Mouse (Mus musculus) central nervous system, embryonic 14 days (tissue): ENCODE results near the gene Fuom. TPM values are rescaled to one million over a fixed set of nuclear protein-coding genes. Genes with fewer than 3 reads are reported as not detected.

Experiments used
- polyA plus RNA-seq: library from polyadenylated mRNA; depleted of rRNA; stranded (reverse); fragments of >200 nt; gene quantifications from 2 replicates; pipeline ENCODE4 v1.2.3, GENCODE M21; 2012; rRNA removed

Fuom gene
- 22.9 and 26.7 TPM in 2 replicates for polyA plus RNA-seq

DNA sequence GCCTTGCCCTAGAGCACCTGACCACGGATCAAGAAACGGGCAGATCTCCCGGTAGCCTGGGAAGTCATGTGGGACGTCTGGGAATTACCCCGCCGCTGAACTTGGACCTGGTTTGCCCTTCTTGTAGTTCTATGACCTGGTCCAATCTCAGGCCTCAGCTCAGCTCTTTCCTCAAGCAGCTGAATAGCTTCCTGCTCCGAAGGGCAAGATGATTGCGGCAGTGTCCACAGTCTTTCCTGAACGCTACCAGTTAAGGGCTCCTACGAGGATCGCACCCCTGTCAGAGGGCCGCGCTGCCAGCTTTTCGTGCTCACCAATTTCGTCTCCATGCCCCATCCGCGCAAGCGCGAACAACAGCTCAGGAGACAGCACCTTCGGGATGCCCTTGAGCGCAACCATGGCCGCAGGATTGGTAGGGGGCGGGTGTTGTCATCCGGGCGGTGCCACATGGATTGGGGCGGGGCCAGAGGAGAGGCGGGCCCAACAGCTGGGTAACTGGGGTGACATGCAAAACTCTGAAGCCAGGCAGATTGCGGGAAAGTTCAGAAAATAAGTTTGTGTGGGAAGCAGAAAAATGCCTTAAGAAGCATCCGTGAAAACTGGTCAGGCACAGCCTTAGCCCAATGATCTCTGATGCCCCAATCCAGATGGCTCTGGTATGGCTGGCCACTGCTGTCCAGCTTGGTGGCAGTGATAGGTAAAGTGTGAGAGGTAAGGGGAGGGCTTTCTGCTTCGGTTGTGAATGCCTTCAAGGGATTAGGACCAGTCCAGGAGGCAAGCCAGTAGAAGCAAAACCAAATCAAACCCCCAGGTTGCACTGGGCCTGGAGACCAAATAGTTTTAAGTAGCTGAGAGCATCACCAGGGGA lies at the start of gene Fuom:
TSS of gene Fuom (minus strand) at position 449 of the 868 bp plus-strand sequence.

DNA sequence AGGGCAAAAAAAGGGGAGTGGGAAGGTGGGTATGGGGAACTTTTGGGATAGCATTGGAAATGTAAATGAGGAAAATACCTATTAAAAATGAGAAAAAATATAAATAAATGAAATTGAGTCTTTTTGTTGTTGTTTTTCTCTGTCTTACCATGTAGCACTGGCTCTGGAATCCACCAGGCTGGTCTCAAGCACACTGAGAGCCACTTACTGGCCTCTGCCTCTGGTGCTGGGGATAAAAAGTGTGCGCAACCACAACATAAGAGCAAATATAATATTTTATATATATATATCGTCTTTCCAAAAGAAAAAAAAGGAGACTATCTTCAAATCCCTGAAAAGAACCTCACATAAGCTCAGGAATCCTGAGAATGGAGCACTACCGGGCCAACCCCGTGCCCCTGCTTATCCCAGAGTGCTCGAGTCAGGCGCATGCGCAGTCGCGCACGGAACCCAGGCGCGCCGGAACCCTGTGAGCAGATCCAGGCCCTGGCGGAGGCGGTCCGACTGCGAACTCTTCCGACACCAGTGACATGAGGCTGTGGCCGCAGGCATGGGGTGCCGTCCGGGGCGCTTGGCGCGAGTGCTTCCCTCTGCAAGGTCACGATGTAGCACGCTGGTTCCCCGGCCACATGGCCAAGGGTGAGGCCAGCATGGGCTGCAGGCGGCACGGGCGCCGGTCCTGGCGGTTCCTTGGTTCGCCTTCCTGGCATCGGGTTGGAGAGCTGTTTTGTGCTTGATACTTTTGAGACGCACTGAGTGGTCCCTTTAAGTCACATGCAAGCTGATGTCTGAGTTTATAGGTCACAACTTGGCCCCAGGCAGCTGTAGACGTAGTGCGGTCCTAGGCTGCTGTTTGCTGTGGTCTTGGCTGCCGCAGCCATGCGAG lies 35.1 kb upstream of the Fuom start, which contains the start of gene Mtg1:
TSS of gene Mtg1 (plus strand) at position 430 of the 886 bp plus-strand sequence.

DNA sequence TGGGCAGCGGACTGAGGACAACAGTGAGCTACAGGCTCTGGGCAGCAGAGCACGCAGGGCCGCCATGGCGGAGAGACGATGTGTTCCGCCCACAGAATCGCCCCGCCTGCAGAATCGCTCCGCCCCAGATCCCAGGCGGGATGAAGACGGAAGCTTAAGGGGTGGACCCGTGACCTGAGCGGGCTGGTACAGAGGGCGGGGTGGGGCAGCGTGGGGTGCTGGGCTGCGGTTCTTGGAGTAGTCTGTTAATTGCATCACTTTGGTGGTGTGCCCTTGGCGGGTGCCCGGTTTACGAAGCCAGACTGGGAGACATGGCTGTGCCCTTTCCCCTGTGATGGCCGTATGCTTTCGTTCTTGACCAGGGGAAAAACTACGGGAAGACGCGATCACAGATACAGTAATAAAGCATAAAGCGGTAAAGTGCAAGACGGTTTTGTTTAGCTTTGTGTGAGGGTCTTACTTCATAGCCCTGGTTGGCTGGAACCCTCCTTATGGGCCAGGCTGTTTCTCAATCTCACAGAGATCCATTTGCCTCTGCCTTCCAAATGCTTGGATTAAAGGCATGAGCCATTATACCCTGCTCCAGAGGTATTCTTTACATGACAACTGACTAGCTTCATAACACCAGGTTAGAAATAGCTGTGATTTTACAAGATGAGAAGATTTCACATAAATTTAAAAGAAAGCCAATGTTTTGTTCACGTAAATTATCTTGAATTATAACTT lies 14.3 kb upstream of the Fuom start, which contains the start of gene Echs1:
TSS of gene Echs1 (minus strand) at position 148 of the 726 bp plus-strand sequence.

DNA sequence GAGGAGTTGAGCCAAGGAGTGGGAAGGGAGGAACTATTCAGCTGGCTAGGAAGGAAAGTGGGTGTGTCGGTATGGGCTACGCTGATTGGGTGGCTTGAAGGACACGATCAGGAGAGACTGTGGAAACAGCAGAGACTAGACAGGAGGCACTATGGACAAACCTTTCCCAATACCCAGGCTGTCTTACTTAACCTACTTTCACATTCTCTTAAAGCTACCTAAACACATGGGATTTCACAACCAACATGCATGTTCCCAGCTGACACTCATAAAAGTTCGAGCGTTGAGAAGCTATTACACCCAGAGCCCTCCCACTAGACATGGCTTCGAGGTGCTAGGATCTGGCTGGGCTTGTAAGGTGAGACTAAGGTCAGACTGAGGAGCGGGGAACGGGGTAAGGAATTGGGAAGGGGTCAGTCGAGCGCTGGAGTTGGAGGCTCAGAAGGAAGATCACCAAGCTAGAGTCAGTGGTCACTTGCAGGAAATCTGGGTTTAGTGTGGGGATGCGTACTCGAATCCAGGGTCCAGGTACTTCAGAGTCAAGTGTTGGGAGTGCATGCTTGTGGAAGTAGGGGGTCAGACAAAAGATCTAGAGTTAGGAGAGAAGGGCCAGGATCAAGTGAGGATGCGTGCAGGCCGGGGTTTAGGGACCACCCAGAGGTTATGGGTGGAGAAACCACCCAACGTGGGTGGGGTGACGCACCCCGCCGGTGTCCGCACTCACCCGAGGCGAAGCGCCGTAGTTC lies 13.5 kb upstream of the Fuom start, which contains the start of gene Paox:
TSS of gene Paox (plus strand) at position 217 of the 746 bp plus-strand sequence.

DNA sequence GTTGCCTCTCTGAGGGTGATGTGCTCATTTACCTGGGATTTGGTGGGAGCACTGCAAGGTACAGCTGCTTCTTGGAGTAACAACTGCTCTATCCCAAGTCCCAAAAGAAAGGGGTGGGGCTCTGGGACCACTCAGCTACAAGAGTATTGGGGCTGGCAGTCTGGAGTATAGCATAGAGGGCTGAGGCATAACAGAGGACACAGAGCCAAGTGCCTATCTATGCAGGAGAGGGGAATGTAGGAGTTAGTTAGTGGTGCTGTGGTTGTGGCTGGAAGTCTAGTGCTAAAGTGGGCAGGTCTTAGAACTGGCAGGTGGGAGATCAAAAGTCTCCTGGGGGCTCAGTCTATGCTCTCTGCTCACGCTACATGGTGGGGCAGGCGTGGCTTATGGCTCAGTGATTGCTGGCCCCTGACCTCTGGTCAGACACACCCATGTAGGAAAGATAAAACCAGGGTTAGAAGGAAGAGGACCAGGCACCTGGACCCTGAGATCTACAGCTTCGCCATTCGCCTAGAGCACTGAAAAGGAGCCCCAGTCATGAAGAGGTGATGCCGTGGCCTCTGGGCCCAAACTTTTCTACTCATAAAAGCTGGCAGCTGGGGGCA lies 9.2 kb downstream of the Fuom start, which contains the start of gene Prap1:
TSS of gene Prap1 (plus strand) at position 472 of the 605 bp plus-strand sequence.

DNA sequence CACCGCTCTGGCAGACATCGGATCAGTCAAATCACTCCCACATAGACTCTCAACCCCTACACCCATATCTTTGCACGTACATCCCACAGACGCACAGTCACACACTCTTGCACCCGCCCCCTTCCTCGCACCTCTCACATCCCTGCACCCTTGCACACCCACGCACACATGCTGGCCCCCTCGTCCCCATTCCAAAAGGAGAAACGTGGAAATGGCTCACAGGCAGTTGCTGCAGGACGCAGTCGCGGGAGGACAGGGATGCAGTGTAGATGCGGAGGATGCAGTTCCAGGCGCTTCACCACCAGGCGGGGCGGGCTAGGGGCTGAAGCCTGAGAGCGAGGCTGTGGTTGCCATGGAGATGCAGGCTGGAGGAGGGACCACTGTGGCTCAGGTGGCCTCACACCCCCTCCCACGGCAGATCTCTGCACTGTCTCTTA lies 20.0 kb downstream of the Fuom start, which contains the start of gene Caly:
TSS of gene Caly (minus strand) at position 307 of the 437 bp plus-strand sequence.

DNA sequence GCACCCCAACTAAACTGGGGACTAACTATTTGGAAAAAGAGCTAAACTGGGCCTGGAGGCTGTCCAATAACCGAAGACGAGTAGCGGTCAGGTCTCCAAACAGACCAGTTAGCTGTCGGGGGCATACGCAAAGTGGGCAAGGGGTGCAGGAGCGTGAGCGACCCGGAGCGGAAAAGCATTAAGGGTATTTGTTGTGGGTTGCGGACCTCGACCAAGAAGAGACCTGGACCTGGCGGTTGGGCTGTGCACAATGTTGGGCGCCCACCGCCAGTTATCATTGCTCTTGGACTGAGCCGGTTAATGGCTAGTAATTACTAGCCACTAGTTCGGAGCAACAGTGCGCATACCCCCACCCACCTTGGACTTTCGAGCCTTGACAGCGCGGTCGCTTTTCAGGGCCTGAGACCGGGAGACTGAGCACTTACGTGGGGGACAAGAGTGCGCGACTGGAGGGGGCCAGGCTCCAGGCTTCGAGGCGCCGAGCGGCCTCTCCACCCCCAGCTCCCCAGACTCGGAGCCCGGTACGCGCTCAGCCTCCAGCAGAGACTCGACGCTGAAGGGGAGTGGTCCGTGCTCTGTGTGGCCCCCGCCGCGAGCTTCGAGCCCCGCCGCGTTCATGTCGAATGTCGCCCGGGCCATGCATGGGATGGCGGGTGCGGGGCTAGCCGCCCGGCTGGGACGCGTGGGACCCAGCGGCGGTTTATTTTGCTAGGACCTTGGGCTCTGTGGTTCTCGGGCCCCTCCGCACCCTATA lies 53.7 kb downstream of the Fuom start, which contains the start of gene Msx3:
TSS of gene Msx3 (minus strand) at position 729 of the 754 bp plus-strand sequence.

Other genes starting within 250 kb of the Fuom start
- 18.5 and 22.2 TPM in 2 replicates for gene Kndc1, start 207.7 kb downstream of the Fuom start, polyA plus RNA-seq
- gene Utf1, start 158.7 kb downstream of the Fuom start, polyA plus RNA-seq: 0.08 TPM in 1 of 2 replicates, not detected in the other
- 0.63 and 0.80 TPM in 2 replicates for gene 6430531B16Rik, start 123.7 kb downstream of the Fuom start, polyA plus RNA-seq
- 10.7 and 11.6 TPM in 2 replicates for gene Adam8, start 109.9 kb downstream of the Fuom start, polyA plus RNA-seq
- gene Zfp511, start 66.0 kb downstream of the Fuom start, polyA plus RNA-seq: 80.8 and 92.4 TPM in 2 replicates
- 68.6 and 73.6 TPM in 2 replicates for gene Tubgcp2, start 65.8 kb downstream of the Fuom start, polyA plus RNA-seq
- 1.9 and 3.0 TPM in 2 replicates for gene Msx3, start 53.4 kb downstream of the Fuom start, polyA plus RNA-seq
- gene Caly, start 19.9 kb downstream of the Fuom start, polyA plus RNA-seq: 107 and 113 TPM in 2 replicates
- gene Prap1, start 9.0 kb downstream of the Fuom start, polyA plus RNA-seq: 0.20 and 0.40 TPM in 2 replicates
- 5.2 and 6.3 TPM in 2 replicates for gene Paox, start 13.4 kb upstream of the Fuom start, polyA plus RNA-seq
- gene Echs1, start 14.0 kb upstream of the Fuom start, polyA plus RNA-seq: 86.8 and 98.6 TPM in 2 replicates
- gene Mtg1, start 35.1 kb upstream of the Fuom start, polyA plus RNA-seq: 40.2 and 41.2 TPM in 2 replicates
- 8.6 and 9.2 TPM in 2 replicates for gene Sprn, start 52.4 kb upstream of the Fuom start, polyA plus RNA-seq
- not detected in 2 replicates for gene Olfr522, start 62.3 kb upstream of the Fuom start, polyA plus RNA-seq
- not detected in 2 replicates for gene Olfr523, start 70.8 kb upstream of the Fuom start, polyA plus RNA-seq
- gene Olfr524, start 103.5 kb upstream of the Fuom start, polyA plus RNA-seq: not detected in 2 replicates
- 0.18 TPM in 1 of 2 replicates, not detected in the other for gene Cd163l1, start 115.8 kb upstream of the Fuom start, polyA plus RNA-seq
- gene 5830411N06Rik, start 144.8 kb upstream of the Fuom start, polyA plus RNA-seq: not detected in 2 replicates
- gene Olfr525, start 218.4 kb upstream of the Fuom start, polyA plus RNA-seq: not detected in 2 replicates
- not detected in 2 replicates for gene Olfr527, start 231.6 kb upstream of the Fuom start, polyA plus RNA-seq